Mouse (Mus musculus): Measurements from ENCODE around the gene Rfxap. TPM values are rescaled to one million over a fixed set of nuclear protein-coding genes. Genes with fewer than 3 reads are reported as not detected.

The Rfxap gene
- 22.9 TPM for polyA plus RNA-seq (2014; fragmentation: Illumina TruSeq; extraction: RNeasy Lipid Tissue Mini Kit (QIAGEN cat#74804); ENCODE audit: insufficient read depth, low read depth, low replicate concordance)

GRCm38 (mm10) chr3:54807666-54808217 lies at the start of gene Rfxap:
Rfxap (minus strand) TSS chr3:54807791.

GRCm38 (mm10) chr3:54755145-54756041 lies 52.2 kb downstream of the Rfxap start, which contains the start of gene Smad9:
Smad9 (plus strand) TSS chr3:54755582.

Other genes with a start within 250 kb of the Rfxap start
- gene Supt20, start 115.0 kb downstream of the Rfxap start, polyA plus RNA-seq (2014; fragmentation: Illumina TruSeq; extraction: RNeasy Lipid Tissue Mini Kit (QIAGEN cat#74804); ENCODE audit: insufficient read depth, low read depth, low replicate concordance), result 20.5 TPM
- gene Gm21958, start 93.4 kb downstream of the Rfxap start, polyA plus RNA-seq (2014; fragmentation: Illumina TruSeq; extraction: RNeasy Lipid Tissue Mini Kit (QIAGEN cat#74804); ENCODE audit: insufficient read depth, low read depth, low replicate concordance), result not detected
- gene Exosc8, start 72.4 kb downstream of the Rfxap start, polyA plus RNA-seq (2014; fragmentation: Illumina TruSeq; extraction: RNeasy Lipid Tissue Mini Kit (QIAGEN cat#74804); ENCODE audit: insufficient read depth, low read depth, low replicate concordance), result 27.7 TPM
- 30.3 TPM for gene Alg5, start 72.3 kb downstream of the Rfxap start, polyA plus RNA-seq (2014; fragmentation: Illumina TruSeq; extraction: RNeasy Lipid Tissue Mini Kit (QIAGEN cat#74804); ENCODE audit: insufficient read depth, low read depth, low replicate concordance)
- gene Smad9, start 52.2 kb downstream of the Rfxap start, polyA plus RNA-seq (2014; fragmentation: Illumina TruSeq; extraction: RNeasy Lipid Tissue Mini Kit (QIAGEN cat#74804); ENCODE audit: insufficient read depth, low read depth, low replicate concordance), result 1.9 TPM
- not detected for gene Sertm1, start 108.1 kb upstream of the Rfxap start, polyA plus RNA-seq (2014; fragmentation: Illumina TruSeq; extraction: RNeasy Lipid Tissue Mini Kit (QIAGEN cat#74804); ENCODE audit: insufficient read depth, low read depth, low replicate concordance)
- 0.71 TPM for gene Ccna1, start 247.7 kb upstream of the Rfxap start, polyA plus RNA-seq (2014; fragmentation: Illumina TruSeq; extraction: RNeasy Lipid Tissue Mini Kit (QIAGEN cat#74804); ENCODE audit: insufficient read depth, low read depth, low replicate concordance)